Mouse (Mus musculus) spleen, postnatal 0 days (tissue): Measurements from ENCODE around the gene Wnt10b. TPM values are rescaled to one million over a fixed set of nuclear protein-coding genes. Genes with fewer than 3 reads are reported as not detected.

Source experiments
- polyA plus RNA-seq: library from polyadenylated mRNA; unstranded; fragments of >200 nt; fragmentation: Nextera tagmentation; extraction: Ambion mirVana; gene quantifications from 2 replicates; pipeline ENCODE4 v1.2.1, GENCODE M21; 2015

The Wnt10b gene
- polyA plus RNA-seq, result 0.05 and 0.08 TPM in 2 replicates

GRCm38 (mm10) chr15:98777762-98778161, at the start of gene Wnt10b:
Wnt10b (minus strand) TSS chr15:98778150.

GRCm38 (mm10) chr15:98809390-98809789, 31.4 kb upstream of the Wnt10b start, which contains the start of gene Ddn:
Ddn (minus strand) TSS chr15:98809490.

GRCm38 (mm10) chr15:98789661-98790535, 11.9 kb upstream of the Wnt10b start, which contains the start of gene Wnt1:
Wnt1 (plus strand) TSS chr15:98789857.

GRCm38 (mm10) chr15:98762670-98763529, 15.1 kb downstream of the Wnt10b start, which contains the start of gene Arf3:
Arf3 (minus strand) TSS chr15:98763214.

GRCm38 (mm10) chr15:98727443-98728321, 50.3 kb downstream of the Wnt10b start, which contains the start of gene Fkbp11:
Fkbp11 (minus strand) TSS chr15:98728198.

Other genes starting within 250 kb of the Wnt10b start
- 50.7 and 51.7 TPM in 2 replicates for gene Kansl2, start 243.9 kb downstream of the Wnt10b start, polyA plus RNA-seq
- 35.3 and 37.5 TPM in 2 replicates for gene Ccnt1, start 207.2 kb downstream of the Wnt10b start, polyA plus RNA-seq
- 0.25 TPM in 1 of 2 replicates, not detected in the other for gene 4930415O20Rik, start 207.1 kb downstream of the Wnt10b start, polyA plus RNA-seq
- 10.8 and 11.4 TPM in 2 replicates for gene Adcy6, start 168.1 kb downstream of the Wnt10b start, polyA plus RNA-seq
- gene Cacnb3, start 147.3 kb downstream of the Wnt10b start, polyA plus RNA-seq, result 2.7 and 5.0 TPM in 2 replicates
- 17.7 and 19.2 TPM in 2 replicates for gene Ddx23, start 115.3 kb downstream of the Wnt10b start, polyA plus RNA-seq
- 2.0 and 4.0 TPM in 2 replicates for gene Rnd1, start 100.7 kb downstream of the Wnt10b start, polyA plus RNA-seq
- 0.18 TPM in 1 of 2 replicates, not detected in the other for gene Ccdc65, start 69.9 kb downstream of the Wnt10b start, polyA plus RNA-seq
- gene Fkbp11, start 50.0 kb downstream of the Wnt10b start, polyA plus RNA-seq, result 15.8 and 16.0 TPM in 2 replicates
- gene Arf3, start 14.9 kb downstream of the Wnt10b start, polyA plus RNA-seq, result 12.4 and 15.3 TPM in 2 replicates
- gene Wnt1, start 11.7 kb upstream of the Wnt10b start, polyA plus RNA-seq, result not detected in 2 replicates
- gene Ddn, start 31.3 kb upstream of the Wnt10b start, polyA plus RNA-seq, result 0.02 TPM in 1 of 2 replicates, not detected in the other
- 98.2 and 100 TPM in 2 replicates for gene Prkag1, start 53.4 kb upstream of the Wnt10b start, polyA plus RNA-seq
- gene Kmt2d, start 93.1 kb upstream of the Wnt10b start, polyA plus RNA-seq, result 8.7 and 9.7 TPM in 2 replicates
- 7.1 and 7.7 TPM in 2 replicates for gene Rhebl1, start 116.4 kb upstream of the Wnt10b start, polyA plus RNA-seq
- gene Dhh, start 120.4 kb upstream of the Wnt10b start, polyA plus RNA-seq, result 0.46 and 0.58 TPM in 2 replicates
- 6.4 and 8.6 TPM in 2 replicates for gene Lmbr1l, start 140.1 kb upstream of the Wnt10b start, polyA plus RNA-seq
- gene Tuba1b, start 156.4 kb upstream of the Wnt10b start, polyA plus RNA-seq, result 1,054 and 1,116 TPM in 2 replicates
- not detected in 2 replicates for gene Gm49450, start 175.4 kb upstream of the Wnt10b start, polyA plus RNA-seq
- 97.1 and 109 TPM in 2 replicates for gene Tuba1a, start 175.6 kb upstream of the Wnt10b start, polyA plus RNA-seq